Mouse (Mus musculus) embryonic facial prominence, embryonic 12.5 days (tissue): Measurements from ENCODE around the gene Zmym4. TPM values are rescaled to one million over a fixed set of nuclear protein-coding genes. Genes with fewer than 3 reads are reported as not detected.
A peak's percentile ranks its signal among the peaks of the same experiment; 100 is the strongest.
"Not testable (repeated sequence)": the region's sequence is repeated elsewhere in the genome, so short reads cannot be mapped to it uniquely, and the experiment has no call there.

Experiments
- ATAC-seq: fragments of 200-750 bp; cut with Nextera tagmentation; 2 replicates; pipeline ENCODE4 v1.8.0; 2017; ENCODE audit not compliant: insufficient number of reproducible peaks, insufficient read depth, low FRiP score, low TSS enrichment
- H3K27ac ChIP-seq: fragments of 300-500 bp; sonication (generic); 2 replicates; pipeline ENCODE4 v1.5.1; 2016; ENCODE audit warnings: mild to moderate bottlenecking
- H3K27me3 ChIP-seq: fragments of 300-500 bp; sonication (generic); 2 replicates; pipeline ENCODE4 v1.6.1; 2016; ENCODE audit warnings: mild to moderate bottlenecking, moderate library complexity
- H3K36me3 ChIP-seq: fragments of 300-500 bp; sonication (generic); 2 replicates; pipeline ENCODE4 v1.6.1; 2016; ENCODE audit warnings: mild to moderate bottlenecking
- H3K4me1 ChIP-seq: fragments of 300-500 bp; sonication (generic); 2 replicates; pipeline ENCODE4 v1.6.1; 2016
- H3K4me2 ChIP-seq: fragments of 300-500 bp; sonication (generic); replicated peaks from 2 replicates; pipeline ENCODE4 v1.6.1; 2016; ENCODE audit warnings: mild to moderate bottlenecking, moderate library complexity
- H3K4me3 ChIP-seq: fragments of 300-500 bp; sonication (generic); 2 replicates; pipeline ENCODE4 v1.5.1; 2016; ENCODE audit warnings: mild to moderate bottlenecking
- H3K9ac ChIP-seq: fragments of 300-500 bp; sonication (generic); 2 replicates; pipeline ENCODE4 v1.6.1; 2016; ENCODE audit warnings: mild to moderate bottlenecking, moderate library complexity
- H3K9me3 ChIP-seq: fragments of 300-500 bp; sonication (generic); 2 replicates; pipeline ENCODE4 v1.6.1; 2016; ENCODE audit warnings: mild to moderate bottlenecking, moderate library complexity
- WGBS: fragments of 180-500 bp; shearing (Covaris S2); methylation state at CpG from one replicate; pipeline ENCODE4 v1.1.7; 2016; 5-methylcytosine and 5-hydroxymethylcytosine counted together
- polyA plus RNA-seq: library from polyadenylated mRNA; unstranded; fragments of >200 nt; fragmentation: Nextera tagmentation; extraction: Ambion mirVana; gene quantifications from 2 replicates; pipeline ENCODE4 v1.2.1, GENCODE M21; 2016

The Zmym4 gene
- polyA plus RNA-seq, 1 experiment from 2014 or later = 35.2 TPM

DNA sequence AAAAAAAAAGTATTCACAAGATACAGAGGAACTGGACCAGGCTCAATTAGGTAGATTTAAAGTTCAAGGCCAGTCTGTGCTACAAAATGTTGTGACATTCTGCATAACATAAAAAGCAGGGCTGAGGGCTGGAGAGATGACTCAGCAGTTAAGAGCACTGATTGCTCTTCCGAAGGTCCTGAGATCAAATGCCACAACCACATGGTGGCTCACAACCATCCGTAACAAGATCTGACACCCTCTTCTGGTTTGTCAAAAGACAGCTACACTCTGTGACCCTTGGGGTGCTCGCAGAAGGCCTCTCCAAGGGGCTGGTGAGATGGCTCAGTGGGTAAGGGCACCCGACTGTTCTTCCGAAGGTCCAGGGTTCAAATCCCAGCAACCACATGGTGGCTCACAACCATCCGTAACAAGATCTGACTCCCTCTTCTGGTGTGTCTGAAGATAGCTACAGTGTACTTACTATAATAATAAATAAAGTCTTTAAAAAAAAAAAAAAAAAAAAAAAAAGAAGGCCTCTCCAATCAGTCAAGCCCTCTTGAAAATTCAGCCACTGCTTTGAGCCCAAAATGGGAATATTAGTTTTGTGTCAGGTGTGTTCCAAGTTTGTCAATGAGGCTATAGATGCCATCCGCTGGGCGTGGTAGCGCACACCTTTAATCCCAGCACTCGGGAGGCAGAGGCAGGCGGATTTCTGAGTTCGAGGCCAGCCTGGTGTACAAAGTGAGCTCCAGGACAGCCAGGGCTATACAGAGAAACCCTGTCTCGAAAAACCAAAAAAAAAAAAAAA is 16.0 kb upstream of the Zmym4 start:
- H3K27ac ChIP-seq, H3K27me3 ChIP-seq: not testable (repeated sequence)
- 81% methylated on average over 12 of the region's 13 CpGs for WGBS

DNA sequence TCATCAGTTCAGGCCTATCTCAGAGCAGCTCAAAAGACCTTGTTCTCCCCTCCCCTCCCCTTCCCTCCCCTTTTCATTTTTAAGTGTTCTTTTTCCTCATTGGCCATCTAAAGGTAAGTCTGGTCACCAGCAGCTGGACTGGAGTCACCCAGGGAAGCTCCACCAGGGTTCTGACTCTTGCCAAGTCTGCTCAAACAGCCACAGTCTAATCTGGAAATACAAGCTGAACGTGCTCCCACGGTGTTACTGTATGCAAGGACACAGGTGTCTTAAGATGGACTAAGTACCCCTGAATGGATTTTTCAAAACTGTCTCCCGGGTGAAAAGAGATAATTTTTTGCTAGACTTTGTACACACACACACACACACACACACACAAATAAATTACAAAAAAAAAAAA is 15.4 kb upstream of the Zmym4 start:
- no peak for ATAC-seq

More for the DNA sequence above, 16.0 kb upstream of the Zmym4 start:
- H3K36me3 ChIP-seq, ATAC-seq, H3K4me1 ChIP-seq, H3K9ac ChIP-seq, H3K4me3 ChIP-seq, H3K9me3 ChIP-seq, H3K4me2 ChIP-seq: not testable (repeated sequence)

DNA sequence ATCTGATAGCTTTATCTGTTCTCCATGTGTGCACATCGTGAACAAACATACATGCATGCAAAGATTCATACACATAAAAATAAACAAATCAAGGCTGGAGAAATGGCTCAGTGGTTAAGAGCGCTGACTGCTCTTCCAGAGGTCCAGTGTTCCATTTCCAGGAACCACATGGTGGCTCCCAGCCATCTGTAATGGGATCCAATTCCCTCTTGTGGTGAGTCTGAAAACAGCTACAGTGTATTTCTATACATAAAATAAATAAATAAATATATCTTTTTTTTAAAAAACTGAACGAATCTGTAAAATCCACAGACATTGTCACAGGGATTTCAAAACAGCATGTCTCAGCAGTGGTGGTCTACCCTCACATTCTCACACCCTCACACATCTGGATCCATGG is 10.8 kb upstream of the Zmym4 start:
- Histone ChIP-seq H3K36me3 (no peaks in the 10 kb centered on the region), H3K4me3 (no peak overlapping the region), H3K9ac (no peak overlapping the region), H3K4me2 (no peak overlapping the region), H3K27me3 (no peaks in the 10 kb centered on the region), H3K9me3 (no peaks in the 10 kb centered on the region), H3K27ac (no peak overlapping the region), H3K4me1 (no peaks in the 10 kb centered on the region)
- 77% methylated on average over 3 of the region's 3 CpGs for WGBS
- no peak for ATAC-seq

More for the DNA sequence above, 15.4 kb upstream of the Zmym4 start:
- WGBS = 72% methylated on average over 3 of the region's 3 CpGs
- no peaks in the 10 kb centered on the region for H3K4me1 ChIP-seq
- no peak overlapping the region for H3K4me2 ChIP-seq
- H3K27ac ChIP-seq = no peak overlapping the region
- H3K9me3 ChIP-seq = no peaks in the 10 kb centered on the region
- no peak overlapping the region for H3K4me3 ChIP-seq
- H3K9ac ChIP-seq = no peak overlapping the region
- H3K27me3 ChIP-seq = no peaks in the 10 kb centered on the region
- no peaks in the 10 kb centered on the region for H3K36me3 ChIP-seq

DNA sequence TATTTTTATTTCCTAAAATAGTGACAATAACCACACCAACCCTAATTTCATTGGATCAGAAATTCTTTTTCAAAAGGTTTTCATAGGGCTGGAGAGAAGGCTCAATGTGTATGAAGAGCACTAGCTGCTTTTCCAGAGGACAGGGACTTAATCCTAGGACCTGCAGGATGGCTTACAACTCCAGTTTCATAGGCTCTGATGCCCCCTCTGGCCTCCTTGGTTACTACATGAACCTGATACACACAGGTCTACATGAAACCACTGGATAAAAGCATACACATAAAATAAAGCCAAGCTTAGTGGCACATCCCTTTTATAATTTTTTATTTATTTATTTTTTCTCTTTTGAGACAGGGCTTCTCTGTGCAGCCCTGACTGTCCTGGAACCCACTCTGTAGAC is 9.5 kb upstream of the Zmym4 start:
- Histone ChIP-seq H3K9ac (no peak overlapping the region), H3K4me2 (no peak overlapping the region), H3K4me3 (no peak overlapping the region), H3K4me1 (no peaks in the 10 kb centered on the region), H3K9me3 (no peaks in the 10 kb centered on the region), H3K27me3 (no peaks in the 10 kb centered on the region), H3K36me3 (no peaks in the 10 kb centered on the region), H3K27ac (no peak overlapping the region)
- no peak for ATAC-seq

DNA sequence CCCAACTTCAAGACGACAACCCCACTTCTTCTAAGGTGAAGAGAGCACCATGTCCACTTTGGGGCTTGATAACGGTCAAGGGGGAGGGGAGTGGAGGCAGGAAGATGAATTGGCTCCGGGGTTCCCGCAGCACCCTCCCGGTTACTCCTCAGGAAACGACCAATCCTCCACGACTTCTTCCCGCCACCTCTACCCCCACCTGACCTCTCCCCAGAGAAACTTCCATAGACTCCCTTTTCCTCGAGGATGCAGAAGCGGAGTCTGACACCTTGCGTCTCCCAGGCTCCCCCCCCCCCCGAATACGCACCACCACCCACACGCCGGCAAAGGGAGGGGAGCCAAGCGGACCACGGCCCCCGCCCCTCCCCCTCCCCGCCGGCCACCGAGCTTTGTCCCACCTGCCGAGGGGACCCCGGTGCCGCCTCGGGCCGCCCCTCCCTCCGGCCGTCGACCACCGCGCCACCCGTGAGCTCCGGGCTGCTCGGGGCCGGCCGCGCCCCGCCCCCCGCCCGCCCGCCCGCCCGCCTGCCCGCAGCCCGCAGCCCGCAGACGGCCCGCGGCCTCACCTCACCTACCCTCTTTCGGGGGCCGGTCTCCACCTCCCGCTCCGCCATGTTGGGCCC is 583 bp downstream of the Zmym4 start:
- Histone ChIP-seq H3K4me2 (peak overlapping the region; percentile 75), H3K9ac (peak overlapping the region; percentile 99), H3K27ac (peak overlapping the region; percentile 99), H3K27me3 (no peaks in the 10 kb centered on the region), H3K4me3 (peak overlapping the region; percentile 97), H3K36me3 (no peaks in the 10 kb centered on the region), H3K4me1 (0 out of 2 replicates have a peak, but pooled peaks cover 3% of the 10 kb centered on the region), H3K9me3 (no peaks in the 10 kb centered on the region)
- peak; percentile 58 for ATAC-seq
- WGBS = 2% methylated on average over 33 of the region's 53 CpGs

DNA sequence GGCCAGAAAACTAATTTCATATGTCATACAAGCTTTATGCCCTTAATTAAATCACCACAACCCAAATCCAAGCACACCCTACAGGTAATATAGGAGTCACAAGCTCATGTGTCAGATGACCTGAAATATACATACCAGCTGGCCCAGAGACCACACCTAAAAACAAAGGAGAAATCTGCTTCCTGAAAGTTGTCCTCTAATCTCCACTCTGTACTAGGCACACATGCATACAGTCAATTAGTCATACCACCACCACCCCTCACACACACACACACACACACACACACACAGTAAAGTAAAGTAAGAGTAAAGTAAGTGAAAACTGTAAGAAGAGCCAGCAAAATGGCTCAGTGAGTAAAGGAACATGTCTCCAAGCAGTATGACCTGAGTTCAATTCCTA is 9.3 kb downstream of the Zmym4 start:
- no peaks in the 10 kb centered on the region for H3K27me3 ChIP-seq
- no peak overlapping the region for H3K27ac ChIP-seq
- H3K9ac ChIP-seq = no peak overlapping the region
- ATAC-seq = no peak
- no peaks in the 10 kb centered on the region for H3K36me3 ChIP-seq
- no peak overlapping the region for H3K4me2 ChIP-seq
- 0 out of 2 replicates have a peak, but pooled peaks cover 6% of the 10 kb centered on the region for H3K4me1 ChIP-seq
- H3K4me3 ChIP-seq = no peak overlapping the region
- no peaks in the 10 kb centered on the region for H3K9me3 ChIP-seq

DNA sequence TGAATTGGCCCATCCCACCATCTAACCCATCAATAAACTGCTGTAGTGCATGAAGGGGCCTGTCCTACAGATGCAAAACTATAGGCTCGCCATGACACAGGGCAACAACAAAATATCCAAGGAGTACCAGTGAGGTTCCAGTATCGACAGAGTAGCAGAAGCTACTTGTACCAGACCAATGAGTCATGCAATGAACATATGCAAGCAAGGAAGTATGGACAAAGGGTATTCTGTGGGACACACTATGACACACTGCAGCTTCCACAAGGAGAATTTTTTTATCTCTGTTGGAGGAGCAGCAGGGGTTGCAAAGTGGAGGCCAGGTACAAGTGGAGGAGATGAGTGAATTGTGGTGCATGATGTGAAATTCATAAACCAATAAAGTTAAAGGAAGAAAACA is 9.7 kb downstream of the Zmym4 start:
- H3K27ac ChIP-seq = no peak overlapping the region
- no peaks in the 10 kb centered on the region for H3K27me3 ChIP-seq
- ATAC-seq = no peak
- H3K9me3 ChIP-seq = no peaks in the 10 kb centered on the region
- H3K9ac ChIP-seq = no peak overlapping the region
- no peak overlapping the region for H3K4me2 ChIP-seq
- H3K4me1 ChIP-seq = 0 out of 2 replicates have a peak, but pooled peaks cover 6% of the 10 kb centered on the region
- 93% methylated on average over 2 of the region's 2 CpGs for WGBS
- H3K36me3 ChIP-seq = no peaks in the 10 kb centered on the region
- no peak overlapping the region for H3K4me3 ChIP-seq

DNA sequence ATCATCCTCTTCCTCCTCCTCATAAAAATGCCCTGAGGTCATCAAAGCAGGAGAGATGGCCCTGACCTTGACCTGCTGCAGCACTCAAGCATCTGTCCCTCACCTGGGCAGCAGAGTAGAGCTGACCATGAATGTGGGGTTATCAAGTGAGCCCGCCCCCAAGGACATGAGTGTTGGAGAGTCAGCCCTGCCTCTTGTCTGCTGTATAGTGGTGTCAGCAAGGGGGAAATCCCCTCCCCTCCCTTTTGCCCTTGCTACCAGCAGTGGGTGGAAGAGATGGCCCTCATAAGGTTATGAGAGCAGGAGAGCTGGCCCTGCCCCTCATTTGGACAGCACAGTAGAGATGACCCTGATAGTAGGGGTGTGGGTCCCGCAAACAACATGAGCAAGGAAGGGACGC is 10.5 kb downstream of the Zmym4 start:
- Histone ChIP-seq H3K4me1 (0 out of 2 replicates have a peak, but pooled peaks cover 6% of the 10 kb centered on the region), H3K27me3 (no peaks in the 10 kb centered on the region), H3K9ac (no peak overlapping the region), H3K36me3 (no peaks in the 10 kb centered on the region), H3K9me3 (no peaks in the 10 kb centered on the region), H3K4me3 (no peak overlapping the region), H3K4me2 (no peak overlapping the region), H3K27ac (no peak overlapping the region)
- WGBS = 100% methylated on average over 3 of the region's 3 CpGs
- peak; percentile 22; the same call in 1 of the 2 replicates for ATAC-seq

DNA sequence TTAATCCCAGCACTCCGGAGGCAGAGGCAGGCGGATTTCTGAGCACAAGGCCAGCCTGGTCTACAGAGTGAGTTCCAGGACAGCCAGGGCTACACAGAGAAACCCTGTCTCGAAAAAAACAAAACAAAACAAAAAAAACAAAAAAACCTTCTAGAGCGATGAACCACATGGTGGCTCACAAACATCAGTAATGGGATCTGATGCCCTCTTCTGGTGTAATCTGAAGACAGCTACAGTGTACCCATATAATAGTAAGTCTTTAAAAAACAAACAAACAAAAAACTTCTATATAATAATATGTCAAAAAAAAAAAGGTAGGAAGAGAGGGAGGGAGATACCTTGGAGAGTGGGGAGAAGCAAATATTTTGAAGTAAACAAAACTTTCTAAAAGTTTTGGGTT is 17.1 kb downstream of the Zmym4 start:
- WGBS = 87% methylated on average over 4 of the region's 4 CpGs
- not testable (repeated sequence) for H3K9ac ChIP-seq, H3K4me3 ChIP-seq, H3K27ac ChIP-seq, H3K9me3 ChIP-seq, H3K27me3 ChIP-seq, H3K36me3 ChIP-seq, ATAC-seq, H3K4me1 ChIP-seq, H3K4me2 ChIP-seq

DNA sequence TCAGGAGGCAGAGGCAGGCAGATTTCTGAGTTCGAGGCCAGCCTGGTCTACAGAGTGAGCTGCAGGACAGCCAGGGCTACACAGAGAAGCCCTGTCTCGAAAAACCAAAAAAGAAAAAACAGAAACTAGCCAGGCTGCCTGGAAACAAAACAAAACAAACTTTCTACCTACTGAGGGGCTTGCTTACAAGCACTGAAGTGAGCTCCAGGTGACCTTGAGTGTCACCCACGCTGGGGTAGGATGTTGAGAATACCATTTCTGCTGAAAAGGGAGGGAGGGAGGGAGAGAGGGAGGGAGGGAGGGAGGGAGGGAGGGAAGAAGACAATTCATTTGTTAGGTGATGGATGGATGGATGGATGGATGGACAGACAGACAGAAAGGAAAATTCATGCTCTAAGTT is 24.5 kb downstream of the Zmym4 start:
- Histone ChIP-seq H3K27ac (no peak overlapping the region), H3K27me3 (no peaks in the 10 kb centered on the region)

DNA sequence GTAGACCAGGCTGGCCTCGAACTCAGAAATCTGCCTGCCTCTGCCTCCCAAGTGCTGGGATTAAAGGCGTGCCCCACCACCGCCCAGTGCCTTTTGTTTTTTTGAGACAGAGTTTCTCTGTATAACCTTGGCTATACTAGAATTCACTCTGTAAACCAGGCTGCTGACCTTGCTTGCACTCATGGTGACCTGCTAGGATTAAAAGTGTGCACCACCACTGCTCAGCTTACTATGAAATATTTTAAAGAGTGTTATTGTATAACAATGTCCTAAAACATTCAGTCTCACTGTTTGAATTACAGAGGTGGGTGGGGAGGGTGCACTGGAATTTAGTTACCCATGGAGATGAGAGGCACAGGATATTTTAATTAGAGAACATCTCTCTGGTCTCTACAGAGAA is 25.1 kb downstream of the Zmym4 start:
- WGBS = 95% methylated on average over 3 of the region's 3 CpGs
- H3K4me2 ChIP-seq = no peak overlapping the region
- no peak overlapping the region for H3K4me3 ChIP-seq
- no peaks in the 10 kb centered on the region for H3K4me1 ChIP-seq
- no peak overlapping the region for H3K9ac ChIP-seq
- H3K27me3 ChIP-seq = no peaks in the 10 kb centered on the region
- no peak overlapping the region for H3K27ac ChIP-seq
- no peak for ATAC-seq
- H3K9me3 ChIP-seq = no peaks in the 10 kb centered on the region
- H3K36me3 ChIP-seq = peaks cover 15% of the 10 kb centered on the region; the same call in 1 of the 2 replicates

More for the DNA sequence above, 24.5 kb downstream of the Zmym4 start:
- H3K9me3 ChIP-seq = no peaks in the 10 kb centered on the region
- no peak overlapping the region for H3K4me3 ChIP-seq
- peaks cover 15% of the 10 kb centered on the region; the same call in 1 of the 2 replicates for H3K36me3 ChIP-seq
- ATAC-seq = no peak
- H3K4me1 ChIP-seq = no peaks in the 10 kb centered on the region
- WGBS = 87% methylated on average over 3 of the region's 3 CpGs
- no peak overlapping the region for H3K4me2 ChIP-seq
- H3K9ac ChIP-seq = no peak overlapping the region

DNA sequence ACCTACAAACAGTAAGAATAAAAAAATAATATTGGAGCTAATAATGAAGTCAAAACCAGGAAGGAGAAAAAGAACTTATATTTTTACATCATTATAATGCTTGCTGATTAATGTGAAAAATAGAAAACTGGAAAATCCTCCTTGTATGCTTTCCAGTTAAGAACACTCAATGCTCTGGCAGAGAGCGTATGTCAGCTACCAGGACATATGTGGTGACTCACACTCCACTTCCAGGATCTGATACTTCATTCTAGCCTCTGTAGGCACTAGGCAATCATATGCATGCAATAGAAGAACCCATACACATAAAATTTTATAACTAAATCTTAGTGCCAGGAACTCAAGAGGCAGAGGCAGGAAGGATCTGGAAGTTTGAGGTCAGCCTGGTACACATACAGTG is 40.2 kb downstream of the Zmym4 start:
- Histone ChIP-seq H3K27me3 (no peaks in the 10 kb centered on the region), H3K36me3 (peaks cover 10% of the 10 kb centered on the region; the same call in 1 of the 2 replicates), H3K4me1 (no peaks in the 10 kb centered on the region), H3K9me3 (no peaks in the 10 kb centered on the region), H3K4me3 (no peak overlapping the region), H3K27ac (no peak overlapping the region), H3K4me2 (no peak overlapping the region), H3K9ac (no peak overlapping the region)
- ATAC-seq = no peak
- 87% methylated on average over 1 of the region's 1 CpGs for WGBS
